Mouse (Mus musculus): Measurements from ENCODE around the gene Sgms2.

DNA sequence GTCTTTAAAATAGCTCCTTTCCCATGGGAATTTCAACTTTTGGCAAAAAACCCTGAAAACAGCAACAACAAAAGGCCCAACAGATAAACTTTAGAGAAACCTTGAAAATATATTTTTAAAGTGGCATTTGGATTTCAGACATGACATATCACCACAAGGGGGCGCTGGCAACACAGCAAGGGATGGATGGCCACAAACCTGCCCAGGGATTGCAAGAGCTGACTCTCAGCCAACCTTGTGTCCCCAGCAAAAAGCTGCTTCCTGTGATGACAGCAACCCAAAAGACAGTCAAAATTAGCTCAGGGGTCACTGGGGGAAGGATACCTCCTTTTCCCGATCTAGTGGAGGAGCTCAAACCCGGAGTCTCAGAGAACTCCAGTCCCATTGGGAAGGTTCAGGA is 171.0 kb downstream of the Sgms2 start:
- TF ChIP-seq POLR2A (IDR thresholded peaks at IDR 0.05; ENCODE audit: borderline replicate concordance, low read depth, low read length) (no peak), CTCF (IDR thresholded peaks at IDR 0.05; ENCODE audit: low read depth, low read length) (peak; percentile 82)
